Mouse (Mus musculus): Measurements from ENCODE around the gene 4933425L06Rik. TPM values are rescaled to one million over a fixed set of nuclear protein-coding genes. Genes with fewer than 3 reads are reported as not detected.

4933425L06Rik gene
- total RNA-seq (2021) = not detected
- long read RNA-seq = 0 reads

GRCm38 (mm10) chr13:105081862-105082261 is at the start of gene 4933425L06Rik:
Gene 4933425L06Rik (plus strand): TSS chr13:105082122.
- DNase-seq (ENCODE audit: low spot score in 2 of 2) = no peak

- DNase-seq (ENCODE audit: low spot score in 2 of 2) = no peak
Observed at GRCm38 (mm10) chr13:105037816-105038215, 44.1 kb upstream of the 4933425L06Rik start.

- no peak for DNase-seq (ENCODE audit: low spot score in 2 of 2)
Observed at GRCm38 (mm10) chr13:105038334-105038733, 43.6 kb upstream of the 4933425L06Rik start.

- DNase-seq (ENCODE audit: low spot score in 2 of 2) = no peak
Observed at GRCm38 (mm10) chr13:105043882-105044281, 38.0 kb upstream of the 4933425L06Rik start.

GRCm38 (mm10) chr13:105047377-105047776 is 34.5 kb upstream of the 4933425L06Rik start:
- no peak for DNase-seq (ENCODE audit: low spot score in 2 of 2)

- DNase-seq (ENCODE audit: low spot score in 2 of 2) = no peak
Observed at GRCm38 (mm10) chr13:105048662-105049061, 33.3 kb upstream of the 4933425L06Rik start.

- DNase-seq (ENCODE audit: low spot score in 2 of 2) = peak in 1 of 2 experiments; percentile 65
Observed at GRCm38 (mm10) chr13:105051432-105051831, 30.5 kb upstream of the 4933425L06Rik start.

GRCm38 (mm10) chr13:105053618-105054017 is 28.3 kb upstream of the 4933425L06Rik start:
- DNase-seq (ENCODE audit: low spot score in 2 of 2) = no peak

GRCm38 (mm10) chr13:105054181-105054940 is 27.6 kb upstream of the 4933425L06Rik start, which contains the start of gene Rgs7bp:
Gene Rgs7bp (minus strand): TSS chr13:105054930.
- DNase-seq (ENCODE audit: low spot score in 2 of 2) = peak; percentile 80 to 88

GRCm38 (mm10) chr13:105054941-105055309 is 27.0 kb upstream of the 4933425L06Rik start:
- DNase-seq (ENCODE audit: low spot score in 2 of 2) = no peak

GRCm38 (mm10) chr13:105055374-105055773 is 26.5 kb upstream of the 4933425L06Rik start:
- DNase-seq (ENCODE audit: low spot score in 2 of 2) = no peak

- DNase-seq (ENCODE audit: low spot score in 2 of 2) = no peak
Observed at GRCm38 (mm10) chr13:105066119-105066518, 15.8 kb upstream of the 4933425L06Rik start.

- DNase-seq (ENCODE audit: low spot score in 2 of 2) = no peak
Observed at GRCm38 (mm10) chr13:105066890-105067845, 14.8 kb upstream of the 4933425L06Rik start.

GRCm38 (mm10) chr13:105089276-105089675 is 7.4 kb downstream of the 4933425L06Rik start:
- DNase-seq (ENCODE audit: low spot score in 2 of 2) = peak in 1 of 2 experiments; percentile 66

GRCm38 (mm10) chr13:105096316-105096715 is 14.4 kb downstream of the 4933425L06Rik start:
- DNase-seq (ENCODE audit: low spot score in 2 of 2) = no peak

- DNase-seq (ENCODE audit: low spot score in 2 of 2) = no peak
Observed at GRCm38 (mm10) chr13:105100705-105101104, 18.8 kb downstream of the 4933425L06Rik start.

- DNase-seq (ENCODE audit: low spot score in 2 of 2) = no peak
Observed at GRCm38 (mm10) chr13:105104385-105104784, 22.5 kb downstream of the 4933425L06Rik start.

- DNase-seq (ENCODE audit: low spot score in 2 of 2) = no peak
Observed at GRCm38 (mm10) chr13:105111599-105111998, 29.7 kb downstream of the 4933425L06Rik start.

- DNase-seq (ENCODE audit: low spot score in 2 of 2) = no peak
Observed at GRCm38 (mm10) chr13:105121617-105122016, 39.7 kb downstream of the 4933425L06Rik start.

- DNase-seq (ENCODE audit: low spot score in 2 of 2) = no peak
Observed at GRCm38 (mm10) chr13:105122092-105122491, 40.2 kb downstream of the 4933425L06Rik start.

GRCm38 (mm10) chr13:105130080-105130479 is 48.2 kb downstream of the 4933425L06Rik start:
- no peak for DNase-seq (ENCODE audit: low spot score in 2 of 2)

- no peak for DNase-seq (ENCODE audit: low spot score in 2 of 2)
Observed at GRCm38 (mm10) chr13:105132370-105132769, 50.4 kb downstream of the 4933425L06Rik start.

All from layer of hippocampus, adult 18-20 months (tissue).